Mouse (Mus musculus) gonadal fat pad, adult 2 months (tissue): ENCODE data around the gene Fam131a. TPM values are rescaled to one million over a fixed set of nuclear protein-coding genes. Genes with fewer than 3 reads are reported as not detected.

ENCODE experiments used
- DNase-seq: peaks from one replicate; pipeline ENCODE4 v3.0.0-alpha.2; 2012; ENCODE audit warnings: low read depth
- polyA plus RNA-seq: library from polyadenylated mRNA; depleted of rRNA; stranded (reverse); fragments of >200 nt; gene quantifications from 2 replicates; pipeline ENCODE4 v1.2.3, GENCODE M21; 2012

Fam131a gene
- polyA plus RNA-seq, 1 experiment, result 11.8 TPM

DNA sequence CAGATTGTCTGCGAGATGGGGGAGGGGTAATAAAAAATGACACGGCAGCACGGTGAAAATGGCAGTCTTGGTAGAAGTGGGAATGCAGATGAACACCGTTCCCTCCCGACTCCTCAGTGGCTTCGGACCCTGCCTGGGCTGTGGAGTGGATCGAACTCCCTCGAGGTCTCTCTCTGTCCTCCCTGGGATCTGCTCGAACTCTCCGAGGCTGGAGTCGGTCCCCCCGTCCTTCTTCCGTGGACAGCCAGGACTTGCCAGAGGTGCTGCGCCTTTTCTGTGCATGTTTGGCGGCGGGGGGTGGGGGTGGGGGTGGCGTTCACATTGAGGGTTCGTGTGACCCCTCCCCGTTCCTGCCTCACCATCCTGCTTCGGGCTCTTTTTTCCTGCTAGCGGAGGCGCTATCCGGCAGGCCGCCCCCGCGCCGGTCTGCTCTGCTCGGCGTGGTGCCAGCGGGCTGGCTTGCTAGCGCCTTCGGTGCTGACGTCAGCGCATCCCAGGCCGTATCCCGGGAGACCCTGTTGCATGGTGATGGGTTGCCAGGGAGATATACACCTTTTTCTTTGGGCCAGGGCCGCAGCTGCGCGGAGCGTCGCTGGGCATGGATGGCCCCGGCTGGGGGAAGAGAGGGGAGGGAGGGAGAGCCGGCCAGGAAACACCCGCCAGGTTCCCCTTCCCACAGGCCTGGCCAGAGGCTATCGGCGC, 2.7 kb downstream of the Fam131a start:
- DNase-seq, result no peak

- DNase-seq, result no peak
These were observed 6.2 kb downstream of the Fam131a start for GRCm38 (mm10) chr16:20699266-20699665.

GRCm38 (mm10) chr16:20700036-20700435, 7.0 kb downstream of the Fam131a start:
- DNase-seq, result no peak

GRCm38 (mm10) chr16:20701316-20701715, 8.3 kb downstream of the Fam131a start:
- no peak for DNase-seq

DNA sequence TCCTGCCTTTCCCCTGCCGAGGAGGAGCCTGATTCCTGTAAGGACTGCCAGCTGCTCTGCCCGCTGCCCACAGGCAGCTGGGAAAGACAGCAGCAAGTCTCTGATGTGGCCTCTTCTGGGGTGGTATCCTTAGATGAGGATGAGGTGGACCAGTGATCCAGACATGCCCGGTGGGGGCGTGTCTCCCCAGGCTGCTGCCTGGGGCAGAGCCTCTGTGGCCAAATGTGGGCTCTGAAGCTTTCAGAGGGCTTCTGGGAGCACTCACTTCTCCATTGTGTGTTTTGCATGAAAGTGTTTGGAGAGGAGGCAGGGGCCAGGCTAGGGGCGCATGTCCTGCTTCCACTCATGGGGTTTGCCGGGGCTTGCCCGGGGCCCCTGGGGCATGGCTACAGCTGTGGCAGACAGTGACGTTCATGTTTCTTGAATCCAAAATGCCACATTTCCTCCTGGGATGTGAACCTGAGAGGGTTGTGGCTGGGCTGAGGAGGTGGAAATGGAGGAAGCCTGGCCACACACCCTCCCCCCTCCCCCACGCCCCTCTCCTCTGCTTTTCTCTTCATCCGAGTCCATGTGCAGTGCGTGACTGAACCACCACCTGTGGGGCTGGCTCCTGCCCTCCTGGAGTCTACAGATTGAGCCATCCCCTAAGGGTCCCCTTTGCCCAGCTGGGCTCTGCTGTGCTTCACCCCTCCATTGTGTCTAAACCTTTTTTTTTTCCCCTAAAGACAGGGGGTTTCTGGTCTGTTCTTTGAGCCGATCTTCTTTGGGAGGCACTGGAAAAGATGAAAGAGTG, 8.9 kb downstream of the Fam131a start:
- no peak for DNase-seq

DNA sequence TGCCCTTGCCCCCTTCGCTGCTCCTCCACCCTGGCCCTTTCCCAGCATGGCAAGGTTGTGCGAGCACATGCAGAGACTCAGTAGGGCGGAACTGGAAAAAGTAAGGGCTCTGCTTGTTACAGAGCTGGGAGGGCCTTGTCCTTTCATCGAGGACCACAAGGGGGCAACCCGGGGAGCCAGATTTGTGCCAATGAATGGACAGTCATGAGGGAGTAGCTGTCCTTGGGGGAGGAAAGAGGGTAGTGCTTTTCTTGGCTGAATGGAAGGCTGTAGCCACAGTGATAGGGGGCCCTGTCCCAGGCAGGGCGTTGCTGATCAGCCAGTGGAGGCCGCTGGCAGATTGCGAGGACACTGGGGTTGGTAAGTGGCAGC, 9.5 kb downstream of the Fam131a start:
- no peak for DNase-seq

- no peak for DNase-seq
These were observed 10.0 kb downstream of the Fam131a start for GRCm38 (mm10) chr16:20703071-20703470.

GRCm38 (mm10) chr16:20703699-20704400, 10.8 kb downstream of the Fam131a start:
- DNase-seq, result no peak

GRCm38 (mm10) chr16:20705786-20706185, 12.7 kb downstream of the Fam131a start:
- DNase-seq, result no peak

- no peak for DNase-seq
These were observed 13.5 kb downstream of the Fam131a start for GRCm38 (mm10) chr16:20706407-20707055.

DNA sequence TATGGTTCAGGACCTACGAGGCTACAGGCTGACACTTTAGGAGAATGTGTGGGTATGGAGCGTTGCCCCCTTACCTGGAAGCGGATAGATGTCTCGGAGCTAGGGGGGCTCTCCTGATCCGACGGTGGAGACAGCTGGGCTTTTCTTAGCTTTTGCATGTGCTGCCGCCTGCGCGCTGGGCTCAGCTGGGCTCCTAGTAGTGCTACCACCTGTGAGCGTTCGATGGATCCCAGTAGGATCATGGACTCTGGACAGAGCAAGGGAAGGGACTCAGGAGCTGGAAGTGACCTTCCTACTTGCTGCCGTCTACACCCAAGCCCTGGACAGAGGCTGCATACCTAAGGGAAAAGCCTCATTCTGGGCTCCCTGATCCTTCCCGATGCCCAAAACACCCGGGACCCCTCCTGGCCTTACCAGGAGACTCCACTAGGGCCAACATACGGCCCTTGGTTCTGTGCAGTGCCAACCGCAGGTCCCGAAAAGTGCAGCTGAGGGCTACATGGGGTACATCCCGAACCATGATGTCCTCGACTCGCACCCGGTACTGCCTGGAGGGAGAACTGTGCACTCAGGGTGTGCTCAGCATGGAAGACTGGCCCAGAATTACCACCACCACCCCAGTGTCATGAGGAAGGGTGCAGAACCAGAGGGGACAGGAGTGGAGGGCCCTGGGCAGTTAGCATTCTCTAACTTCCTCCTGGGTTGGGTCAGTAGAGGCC, 15.3 kb downstream of the Fam131a start:
- DNase-seq, result no peak

- DNase-seq, result no peak
These were observed 16.1 kb downstream of the Fam131a start for GRCm38 (mm10) chr16:20708939-20709734.

GRCm38 (mm10) chr16:20710370-20710769, 17.3 kb downstream of the Fam131a start:
- no peak for DNase-seq

- DNase-seq, result no peak
These were observed 17.8 kb downstream of the Fam131a start for GRCm38 (mm10) chr16:20710810-20711209.

DNA sequence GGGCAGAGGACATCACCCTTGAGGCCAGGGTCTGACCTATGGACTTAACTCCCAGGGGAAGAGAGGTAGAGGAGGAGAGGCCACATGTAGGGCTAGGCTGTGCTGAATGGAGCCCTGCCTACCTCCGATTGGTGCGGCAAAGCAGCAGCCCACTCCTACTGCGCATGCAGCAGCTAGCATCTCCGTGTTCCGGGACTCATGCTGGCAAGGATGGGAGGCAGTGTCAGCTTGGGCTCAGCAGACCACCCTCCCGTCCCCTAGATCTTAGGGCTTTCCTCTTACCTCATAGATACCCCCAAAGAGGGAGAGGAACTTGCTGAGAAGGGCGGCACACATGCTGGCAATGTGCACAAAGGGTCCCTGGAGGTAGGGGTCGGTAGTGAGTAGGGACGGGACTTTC, 19.1 kb downstream of the Fam131a start:
- no peak for DNase-seq

DNA sequence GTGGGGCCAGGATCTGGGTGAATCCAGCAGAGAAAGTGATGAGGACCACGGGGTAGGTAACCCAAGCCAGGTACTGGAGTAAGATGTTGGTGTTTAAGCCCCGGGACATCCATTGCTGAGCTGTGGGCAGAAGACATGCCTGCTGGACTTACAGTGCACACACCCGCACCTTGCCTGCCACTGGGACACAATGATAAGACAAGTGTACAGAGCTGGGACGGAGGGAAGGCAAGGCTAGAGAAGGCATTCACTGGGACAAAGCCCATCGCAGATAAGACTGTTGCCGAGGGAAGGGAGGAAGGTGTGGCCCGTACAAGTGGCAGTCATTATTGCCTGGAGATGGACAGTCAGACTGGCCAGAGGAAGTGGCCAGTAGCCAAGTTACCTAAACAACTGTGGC, 19.8 kb downstream of the Fam131a start:
- DNase-seq, result no peak

DNA sequence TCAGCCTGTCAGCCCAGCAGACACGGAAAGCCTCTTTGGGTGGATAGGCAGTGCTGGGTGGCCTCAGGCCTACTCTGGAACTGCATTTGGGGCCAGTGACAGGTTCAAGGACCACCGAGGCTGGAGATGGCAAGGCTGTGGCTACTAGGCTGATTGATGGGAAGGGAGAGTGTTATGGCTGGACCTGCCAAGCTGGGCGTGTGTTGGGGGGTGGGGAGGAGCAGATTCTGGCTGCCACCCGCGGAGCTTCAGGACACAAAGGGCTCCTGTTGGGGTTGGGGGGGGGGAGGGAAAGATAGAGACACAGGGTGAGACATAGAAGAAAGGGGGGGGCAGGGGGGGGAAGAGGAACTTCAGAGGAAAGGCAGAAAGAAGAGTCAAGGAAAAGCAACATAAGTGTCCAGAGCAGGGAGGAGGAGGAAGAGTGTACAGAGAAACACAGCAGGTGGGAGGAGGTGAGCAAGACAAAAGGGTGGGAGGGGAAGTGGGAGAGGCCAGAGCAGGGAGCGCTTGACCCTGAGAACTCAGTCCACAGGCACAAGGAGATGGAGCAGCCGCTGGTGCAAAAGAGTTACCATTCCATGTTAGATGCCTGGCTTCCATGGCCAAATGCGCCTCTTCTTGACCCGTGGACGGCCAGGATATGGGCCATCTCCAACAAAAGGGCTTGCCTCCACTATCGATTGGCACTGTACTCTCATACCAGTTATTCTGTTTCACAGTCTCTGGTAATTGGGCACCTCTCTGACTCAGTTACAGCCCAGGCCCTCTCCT, 21.5 kb downstream of the Fam131a start:
- no peak for DNase-seq

DNA sequence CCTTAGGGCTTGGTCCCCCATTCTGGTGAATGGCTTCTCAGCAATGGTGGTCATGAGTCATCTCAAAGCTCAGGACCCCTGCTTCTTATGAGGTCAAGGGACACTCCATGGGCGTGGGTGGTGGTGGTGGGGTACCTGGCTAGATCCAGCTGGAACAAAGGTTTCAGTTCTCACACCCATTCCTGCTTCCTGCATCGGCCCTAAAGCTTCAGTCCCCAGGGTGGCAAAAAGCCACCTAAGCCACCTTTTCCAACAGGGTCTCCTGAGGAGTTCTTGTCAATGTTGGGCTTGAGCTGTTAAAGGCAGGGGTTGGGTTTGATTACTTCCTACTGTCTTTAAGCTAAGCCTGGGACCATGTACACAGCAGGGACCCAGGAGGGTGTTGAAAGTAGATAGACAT, 22.1 kb downstream of the Fam131a start:
- DNase-seq, result no peak

DNA sequence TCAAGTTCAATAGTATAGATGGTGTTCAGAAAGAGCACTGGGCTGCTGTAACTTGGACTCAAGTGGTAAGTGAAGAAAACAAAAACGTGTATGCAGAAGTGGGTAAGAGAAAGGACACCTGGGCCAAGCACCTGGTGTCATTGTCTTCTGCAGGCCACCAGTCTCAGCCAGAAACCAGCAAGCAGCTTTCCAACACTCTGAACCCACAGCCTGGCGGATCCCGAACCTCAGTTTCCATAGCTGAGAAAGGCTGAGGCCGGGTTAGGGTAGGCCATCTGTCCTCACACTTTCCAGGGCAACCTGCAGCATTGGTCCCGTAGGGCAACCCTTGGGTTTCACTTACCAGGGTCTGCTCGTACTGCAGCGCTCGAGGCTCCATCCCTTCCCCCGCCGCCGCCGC, 22.5 kb downstream of the Fam131a start:
- DNase-seq, result no peak
